Mouse (Mus musculus): ENCODE measurements around the gene Vat1l.

The Vat1l gene

DNA sequence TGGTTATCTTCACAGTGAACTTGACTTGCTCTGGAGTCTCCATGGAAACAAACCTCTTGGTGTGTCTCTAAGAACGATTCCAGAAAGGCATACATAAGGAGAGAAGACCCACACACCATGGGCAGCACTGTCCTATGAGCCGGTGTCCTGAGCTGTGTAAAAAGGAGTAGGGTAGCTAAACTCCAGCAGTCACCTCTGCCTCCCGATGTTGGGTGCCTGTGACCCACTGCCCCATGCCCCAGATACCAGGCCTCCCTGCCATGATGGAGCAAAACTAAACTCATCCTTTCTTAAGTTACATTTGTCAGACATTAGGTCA is 90.3 kb downstream of the Vat1l start:
- DNase-seq (ENCODE audit: low read depth, low spot score) = no peak

DNA sequence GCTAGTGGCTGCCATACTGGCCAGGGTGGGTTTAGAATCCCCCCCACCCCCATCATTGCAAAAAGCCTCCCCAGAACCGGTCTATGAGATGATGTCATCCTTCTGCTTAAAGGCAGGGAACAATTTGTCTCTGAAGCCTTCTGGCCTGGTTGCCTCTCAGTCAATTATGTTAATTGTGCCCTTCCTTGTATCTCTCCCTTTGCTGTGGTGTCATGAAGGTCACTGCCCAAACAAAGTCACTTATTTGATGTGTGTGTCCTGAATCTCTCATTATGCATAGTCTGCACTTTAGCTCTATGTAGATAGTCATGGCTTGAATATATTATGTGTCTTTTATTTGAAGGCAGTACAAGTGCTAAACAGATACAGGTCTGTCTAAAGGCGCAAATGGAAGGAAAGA is 92.8 kb downstream of the Vat1l start:
- no peak for DNase-seq (ENCODE audit: low read depth, low spot score)

DNA sequence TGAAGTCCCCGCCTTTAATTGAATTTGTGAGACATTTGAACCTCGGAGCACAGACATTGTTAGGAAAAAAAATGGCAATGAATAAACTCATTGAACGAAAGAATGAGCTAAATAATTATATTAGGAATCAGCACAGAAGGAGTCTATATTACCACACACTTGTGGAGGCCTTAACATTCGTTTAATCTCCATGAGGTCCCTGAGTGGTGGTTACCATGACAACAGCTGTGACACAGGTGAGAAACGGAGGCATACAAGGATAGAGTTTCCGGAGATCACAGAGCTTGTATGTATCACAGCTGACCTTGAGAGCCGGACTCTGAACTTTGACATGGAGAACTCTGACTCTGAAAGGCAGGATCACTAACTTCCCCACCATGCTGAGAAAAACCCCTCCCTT is 94.7 kb downstream of the Vat1l start:
- DNase-seq (ENCODE audit: low read depth, low spot score) = no peak

DNA sequence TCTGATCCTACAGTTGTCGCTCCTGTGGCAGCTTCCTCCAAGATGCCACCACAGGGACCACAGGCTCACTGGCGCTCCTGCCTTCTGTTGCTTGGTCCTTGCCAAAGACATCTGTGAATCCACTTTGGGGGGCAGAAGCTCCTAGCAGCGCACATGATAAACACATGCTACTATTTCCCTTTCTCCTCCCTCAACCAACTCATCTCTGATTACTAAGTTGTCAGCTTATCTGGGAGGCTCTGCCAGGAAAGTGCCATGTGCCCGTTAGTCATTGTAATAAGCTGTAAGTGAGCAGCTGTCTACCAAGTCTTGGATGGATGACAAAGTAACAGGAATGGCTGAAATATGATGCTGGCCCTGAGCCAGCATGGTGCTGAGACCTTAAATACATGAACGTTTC is 100.9 kb downstream of the Vat1l start:
- no peak for DNase-seq (ENCODE audit: low read depth, low spot score)

DNA sequence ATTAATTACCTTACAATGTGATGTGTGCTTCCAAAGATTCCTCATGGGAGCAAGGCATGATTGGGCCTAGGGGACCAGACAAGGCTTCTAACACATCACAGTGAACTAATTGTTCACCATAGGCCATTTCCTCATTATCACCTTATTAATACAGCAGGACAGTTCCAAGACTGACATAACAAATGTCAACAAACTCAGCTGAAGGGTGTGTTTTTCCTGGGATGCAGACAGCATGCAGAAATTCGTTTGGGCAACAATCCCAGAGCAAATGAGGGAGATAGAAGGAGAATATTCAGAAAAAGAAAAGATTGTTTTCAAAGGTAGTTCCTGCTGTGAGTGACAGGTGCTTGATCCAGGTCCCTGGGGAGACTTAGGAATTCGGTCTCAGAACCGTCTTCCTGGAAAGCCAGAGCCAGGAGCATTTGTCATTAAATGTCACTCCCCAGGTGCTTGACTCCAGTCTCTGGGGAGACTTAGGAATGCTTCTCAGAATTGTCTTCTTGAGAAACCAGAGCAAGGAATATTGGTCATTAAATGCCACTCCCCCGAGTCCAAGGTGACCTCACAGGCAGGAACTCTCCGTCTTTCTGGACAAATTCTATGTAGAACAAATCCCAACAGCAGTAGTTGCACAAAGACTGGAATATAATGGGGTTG is 109.4 kb downstream of the Vat1l start:
- DNase-seq (ENCODE audit: low read depth, low spot score) = no peak

DNA sequence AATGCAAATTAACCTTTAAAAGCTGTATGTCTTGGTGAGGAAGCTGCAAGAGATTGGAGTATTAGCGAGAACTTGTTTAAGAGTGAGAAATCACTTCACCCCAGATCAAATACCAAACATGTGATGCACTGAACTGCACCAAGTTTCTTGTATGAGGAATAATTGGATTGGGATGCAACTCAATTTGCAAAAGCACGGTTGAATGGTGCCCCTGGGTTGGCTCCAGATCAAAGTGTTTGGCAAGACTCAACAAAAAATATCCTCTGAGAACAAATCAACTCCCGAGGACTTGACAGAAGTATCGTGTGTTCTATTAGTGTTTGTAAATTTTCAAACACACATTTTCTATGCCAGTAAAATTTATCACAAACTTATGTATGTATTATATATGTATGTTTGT is 112.7 kb downstream of the Vat1l start:
- DNase-seq (ENCODE audit: low read depth, low spot score) = no peak

DNA sequence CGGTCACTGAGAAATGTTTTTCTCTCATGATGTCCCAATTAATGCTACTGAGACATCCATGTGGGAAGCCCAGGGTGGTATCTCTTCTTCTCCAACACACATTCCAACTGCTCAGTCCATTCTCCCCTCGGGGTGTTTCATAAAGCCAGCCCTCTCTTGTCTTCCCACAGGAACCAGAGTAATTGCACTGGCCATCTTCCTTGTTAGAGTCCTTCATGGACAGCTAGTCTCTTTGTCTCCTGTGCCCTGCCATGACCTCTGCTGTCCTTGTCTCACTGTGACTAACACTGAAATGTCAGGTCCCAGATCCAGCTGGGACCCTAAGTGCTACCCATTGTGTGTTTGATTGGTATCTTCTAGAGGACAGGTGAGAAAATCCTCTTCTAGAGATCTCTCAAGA is 116.7 kb downstream of the Vat1l start:
- no peak for DNase-seq (ENCODE audit: low read depth, low spot score)

DNA sequence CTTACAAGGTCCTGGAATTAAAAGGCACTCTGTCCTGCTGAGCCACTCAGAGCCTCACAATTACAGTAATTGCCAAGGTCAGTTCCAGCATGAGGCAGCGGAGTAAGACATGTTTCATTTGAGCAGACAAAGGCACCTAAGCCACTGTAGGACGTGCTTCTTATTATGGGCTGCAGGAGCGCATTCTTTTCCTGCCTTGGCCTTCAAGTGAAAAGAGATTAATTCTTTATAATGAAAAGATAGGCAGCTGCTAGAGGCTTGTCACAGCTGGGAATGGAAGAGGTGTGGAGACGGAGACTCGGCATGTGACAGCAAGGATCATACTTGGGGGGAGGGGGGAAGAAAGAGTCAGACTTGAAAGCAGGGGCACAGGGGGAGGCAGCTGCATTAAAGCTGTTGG is 126.5 kb downstream of the Vat1l start:
- no peak for DNase-seq (ENCODE audit: low read depth, low spot score)

DNA sequence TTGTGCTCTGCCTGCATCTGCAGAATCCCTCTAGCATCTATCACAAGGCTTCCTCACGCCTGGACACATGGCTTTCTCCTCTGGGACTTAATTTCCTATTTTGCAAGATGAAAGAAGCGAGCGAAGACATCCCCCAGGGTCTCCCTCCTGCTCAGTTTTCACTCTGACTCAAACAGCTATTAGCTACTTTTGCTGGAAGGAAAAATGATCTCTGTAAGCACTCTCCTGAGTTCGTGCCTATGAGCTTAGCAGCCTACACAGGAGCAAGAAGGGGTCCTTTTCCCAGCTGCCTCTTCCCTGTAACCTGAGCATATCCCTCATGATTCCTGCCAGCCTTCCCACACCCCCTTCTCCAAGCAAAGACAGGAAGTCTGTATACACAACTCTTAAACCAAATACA is 127.5 kb downstream of the Vat1l start:
- peak; percentile 28 for DNase-seq (ENCODE audit: low read depth, low spot score)

DNA sequence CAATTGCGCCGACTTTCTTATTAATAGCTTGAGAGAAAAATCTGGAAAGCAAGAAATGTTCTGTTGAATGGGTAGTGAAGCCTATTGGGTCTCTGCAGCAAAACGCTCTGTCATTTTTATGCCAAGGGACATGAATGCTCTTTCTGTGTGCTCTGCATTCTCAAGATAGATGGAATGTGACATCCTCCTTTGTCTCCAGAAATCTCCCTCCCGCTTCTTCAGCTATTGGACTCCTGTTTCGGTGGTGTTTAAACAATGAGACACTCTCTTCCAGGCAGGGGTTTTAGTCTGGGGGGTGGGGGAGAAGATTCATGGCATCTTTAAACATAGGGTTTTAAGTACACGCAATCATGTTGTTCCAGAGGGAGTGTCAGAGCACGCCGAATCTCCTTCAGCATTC is 130.3 kb downstream of the Vat1l start:
- DNase-seq (ENCODE audit: low read depth, low spot score) = no peak

DNA sequence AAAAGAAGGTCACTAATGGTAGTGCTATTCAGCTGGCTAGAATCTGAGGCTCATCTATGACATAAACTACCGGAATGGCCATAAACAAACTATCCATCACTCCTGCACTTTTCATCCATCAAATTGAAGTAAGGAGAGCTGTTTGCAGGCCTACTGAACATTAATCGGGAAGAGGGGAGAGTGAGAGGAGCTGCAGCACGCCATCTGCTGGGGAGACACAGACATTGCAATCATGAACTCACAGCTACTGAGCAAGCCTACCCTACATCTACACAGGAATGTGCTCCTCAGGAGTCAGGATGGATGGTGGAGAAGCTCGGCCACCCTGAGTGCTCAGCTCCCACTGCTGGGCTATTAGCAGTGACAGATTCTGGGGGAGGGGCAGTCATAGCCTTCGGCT is 136.9 kb downstream of the Vat1l start:
- DNase-seq (ENCODE audit: low read depth, low spot score) = no peak

DNA sequence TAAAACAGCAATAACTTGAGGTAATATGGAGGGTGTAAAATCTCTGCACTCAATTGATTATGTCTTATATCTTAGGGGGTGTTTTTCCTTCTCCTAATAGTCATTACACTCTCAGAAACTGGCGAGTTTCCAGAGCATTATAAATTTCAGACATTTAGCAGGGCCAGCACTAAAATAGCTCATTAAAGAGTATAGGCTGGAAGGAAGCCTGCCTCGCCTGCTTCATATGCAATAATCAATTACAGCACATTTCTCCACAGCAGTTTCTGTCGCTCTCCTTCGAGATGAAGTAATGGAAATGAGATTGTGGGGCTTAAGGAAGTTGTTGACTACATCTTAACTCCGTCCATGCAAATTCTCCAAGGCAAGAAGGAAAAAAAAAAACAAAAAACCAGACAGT is 139.4 kb downstream of the Vat1l start:
- DNase-seq (ENCODE audit: low read depth, low spot score) = no peak

DNA sequence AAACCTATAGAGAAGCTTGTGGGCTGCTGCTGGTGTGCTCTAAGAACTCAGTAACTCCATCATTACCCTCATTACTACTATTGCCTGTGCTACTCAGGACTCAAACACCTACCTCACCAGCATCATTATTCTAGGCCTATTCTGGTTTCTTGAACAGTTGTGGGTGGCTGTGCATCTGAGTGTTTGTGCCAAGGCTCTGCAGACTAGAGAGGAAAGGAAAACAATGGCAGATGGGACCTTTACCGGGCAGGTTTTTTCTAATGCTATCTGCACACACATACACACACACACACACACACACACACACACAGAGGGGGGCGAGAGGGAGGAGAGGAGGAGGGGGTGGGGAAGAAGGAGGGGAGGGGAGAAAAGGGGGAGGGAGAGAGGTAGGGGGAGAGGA is 140.6 kb downstream of the Vat1l start:
- DNase-seq (ENCODE audit: low read depth, low spot score) = no peak

DNA sequence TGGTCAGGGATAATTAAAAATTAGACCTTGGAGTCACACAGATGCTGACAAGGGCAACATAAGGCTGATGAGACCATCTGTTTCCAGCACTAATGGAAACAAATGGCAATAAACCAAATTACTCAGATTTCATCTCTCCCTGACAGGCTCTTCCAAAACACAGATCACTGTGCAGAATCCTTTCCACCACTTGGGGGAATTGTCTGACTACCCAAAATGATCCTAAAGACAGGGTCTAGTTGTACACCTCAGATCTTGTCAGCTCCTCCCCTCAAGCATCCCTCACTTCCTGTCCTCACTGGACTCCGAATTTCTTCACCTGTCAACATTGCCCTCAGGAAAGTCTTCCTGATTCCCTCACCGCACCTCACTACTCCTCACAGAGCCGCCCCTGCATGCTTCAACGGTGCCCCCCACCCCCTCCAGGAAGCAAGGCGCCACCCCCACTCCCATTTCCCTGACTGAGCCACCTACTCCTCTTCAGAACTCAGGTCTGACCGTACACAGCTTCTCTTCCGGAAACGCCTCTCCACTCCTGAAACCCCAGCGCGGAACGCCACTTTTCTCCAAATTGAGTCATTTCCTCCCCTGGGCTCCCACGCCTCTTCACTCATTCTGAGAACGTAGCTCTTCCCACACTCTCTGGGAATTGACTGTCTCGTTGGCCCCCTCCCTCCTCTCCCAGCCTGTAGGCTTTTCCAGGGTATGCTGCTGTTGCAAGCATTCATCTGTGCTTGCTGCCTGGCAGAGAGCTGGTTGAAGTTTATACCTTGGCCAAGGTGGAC is 146.4 kb downstream of the Vat1l start:
- no peak for DNase-seq (ENCODE audit: low read depth, low spot score)

DNA sequence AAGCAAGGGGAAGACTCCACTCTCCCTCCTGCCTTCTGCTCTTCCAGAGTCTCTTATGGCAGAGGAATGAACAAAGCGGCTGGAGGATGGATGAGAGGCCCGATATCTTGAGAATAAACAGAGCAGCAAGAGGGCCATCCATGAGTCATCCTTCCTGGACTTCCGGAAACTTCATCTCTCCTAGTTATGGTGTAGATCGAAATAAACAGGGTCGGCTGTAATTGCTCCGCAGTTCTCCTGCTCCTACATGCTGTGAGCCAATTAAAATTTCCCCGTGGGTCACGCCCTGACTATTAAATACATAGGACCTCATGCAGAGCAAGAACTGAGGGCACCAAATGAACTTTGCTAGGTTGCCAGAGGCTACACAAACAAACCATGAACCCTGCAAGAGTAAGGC is 155.1 kb downstream of the Vat1l start:
- peak; percentile 42 for DNase-seq (ENCODE audit: low read depth, low spot score)

DNA sequence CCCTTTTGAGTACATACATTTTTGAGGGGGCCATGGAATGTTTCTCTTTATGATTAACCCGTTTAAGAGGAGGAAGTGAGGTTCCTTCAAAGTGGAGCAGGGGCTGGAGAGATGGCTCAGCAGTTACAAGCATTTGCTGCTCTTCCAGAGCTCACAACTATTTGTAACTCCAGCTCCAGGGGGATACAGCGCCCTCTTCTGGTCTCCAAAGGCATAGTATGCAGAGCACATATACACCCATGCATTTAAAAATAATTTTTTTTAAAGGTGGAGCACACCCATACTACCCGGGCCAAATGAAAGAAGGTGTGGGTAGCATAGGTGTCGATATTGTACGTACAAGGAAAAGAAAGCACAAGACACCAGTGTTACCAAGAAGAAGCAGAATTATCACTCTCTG is 157.8 kb downstream of the Vat1l start:
- peak; percentile 37 for DNase-seq (ENCODE audit: low read depth, low spot score)

DNA sequence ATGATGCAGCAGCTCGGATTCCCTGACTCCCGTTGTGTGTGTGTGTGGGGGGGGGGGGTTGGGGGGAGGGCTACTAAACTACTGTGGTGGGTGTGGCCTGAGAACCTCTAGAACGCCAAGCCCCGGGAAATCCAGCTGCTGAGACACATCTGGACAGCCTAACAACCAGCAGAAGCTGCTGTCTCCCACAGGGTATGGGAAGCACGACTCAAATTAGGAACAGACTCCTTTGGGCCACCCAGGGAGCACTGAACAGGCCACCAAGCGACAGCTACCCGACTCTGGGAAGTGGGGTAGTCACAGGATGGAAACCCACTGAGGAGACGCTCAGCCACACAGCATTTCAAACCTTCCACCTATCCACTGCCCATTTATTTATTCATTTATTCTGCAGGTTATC is 158.2 kb downstream of the Vat1l start:
- peak; percentile 41 for DNase-seq (ENCODE audit: low read depth, low spot score)

DNA sequence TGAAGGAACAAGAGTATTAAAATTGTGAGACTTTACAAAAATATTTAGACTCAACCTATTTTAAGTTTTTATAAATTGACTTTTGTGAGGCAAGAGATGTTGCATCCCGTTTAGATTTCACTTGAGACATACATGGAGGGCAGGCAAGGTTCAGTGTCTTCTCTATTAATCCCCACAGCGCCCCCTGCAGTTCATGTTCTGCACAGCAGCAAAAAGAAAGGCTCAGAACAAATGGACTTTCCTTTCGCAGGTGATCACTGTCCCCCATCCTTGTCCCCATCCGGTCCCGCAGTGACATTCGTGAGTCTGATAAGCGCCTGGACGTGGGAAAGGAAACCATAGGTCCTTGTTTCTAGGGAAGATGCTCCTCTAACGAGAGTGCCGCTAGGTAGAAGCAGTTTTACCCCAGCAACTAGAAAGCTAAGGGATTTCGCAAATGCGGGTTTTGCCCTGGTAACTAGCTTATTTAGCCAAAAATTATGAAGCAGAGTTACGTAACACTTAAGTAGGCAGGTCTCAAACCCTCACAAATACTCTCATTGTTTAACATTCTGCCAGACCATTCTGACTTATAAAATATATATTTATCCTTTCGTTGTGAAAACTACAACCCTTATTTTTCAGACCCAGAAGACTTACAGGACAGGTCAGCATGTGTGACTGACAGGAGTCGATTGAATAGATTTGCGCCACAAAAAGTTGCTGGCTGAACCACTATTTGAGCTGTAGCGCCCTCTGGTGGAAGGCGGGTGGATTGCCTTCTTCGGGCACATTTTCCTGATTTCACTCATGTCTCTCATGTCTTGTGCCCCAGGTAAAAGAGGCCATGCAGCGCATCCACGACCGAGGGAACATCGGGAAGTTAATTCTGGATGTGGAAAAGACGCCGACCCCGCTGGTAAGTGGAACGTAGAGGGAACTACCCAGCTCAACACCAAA is 163.9 kb downstream of the Vat1l start:
- DNase-seq (ENCODE audit: low read depth, low spot score) = peak; percentile 76

DNA sequence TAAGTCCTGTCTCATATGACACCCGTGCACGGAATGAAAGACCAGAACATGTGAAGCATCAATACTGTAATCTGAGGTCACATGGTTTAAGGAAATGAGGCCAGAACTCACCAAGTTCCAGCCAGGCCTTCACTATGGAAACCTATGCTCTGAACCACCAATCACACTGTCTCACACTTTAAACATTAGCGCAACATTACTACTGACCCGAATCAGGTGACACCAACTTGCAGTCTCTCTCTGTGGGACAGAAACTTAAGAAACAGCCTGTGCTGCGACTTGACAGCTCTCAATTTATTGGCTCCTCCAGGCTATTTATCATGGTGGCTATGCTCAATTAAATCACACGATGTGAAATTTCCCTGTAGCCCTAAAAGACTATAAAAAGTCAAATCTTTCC is 169.0 kb downstream of the Vat1l start:
- no peak for DNase-seq (ENCODE audit: low read depth, low spot score)

DNA sequence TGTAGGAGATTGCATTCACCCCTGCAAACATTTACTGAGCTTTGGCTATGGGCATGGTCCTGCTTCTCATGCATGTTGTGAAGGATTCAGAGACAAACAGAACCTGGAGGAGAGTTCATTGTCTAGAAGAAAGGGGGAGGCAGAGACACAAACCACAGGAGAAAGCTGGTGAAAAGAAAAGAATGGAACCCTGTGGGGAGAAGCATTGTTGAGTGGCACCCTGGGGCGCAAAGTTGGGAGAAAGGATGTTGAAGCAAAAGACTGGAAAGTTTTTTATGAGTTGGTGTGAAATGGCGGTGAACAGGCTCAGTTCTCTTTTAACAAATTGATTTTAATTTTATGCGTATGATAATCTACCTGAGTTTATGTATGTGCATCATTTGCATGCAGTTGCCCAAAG is 178.8 kb downstream of the Vat1l start:
- no peak for DNase-seq (ENCODE audit: low read depth, low spot score)

DNA sequence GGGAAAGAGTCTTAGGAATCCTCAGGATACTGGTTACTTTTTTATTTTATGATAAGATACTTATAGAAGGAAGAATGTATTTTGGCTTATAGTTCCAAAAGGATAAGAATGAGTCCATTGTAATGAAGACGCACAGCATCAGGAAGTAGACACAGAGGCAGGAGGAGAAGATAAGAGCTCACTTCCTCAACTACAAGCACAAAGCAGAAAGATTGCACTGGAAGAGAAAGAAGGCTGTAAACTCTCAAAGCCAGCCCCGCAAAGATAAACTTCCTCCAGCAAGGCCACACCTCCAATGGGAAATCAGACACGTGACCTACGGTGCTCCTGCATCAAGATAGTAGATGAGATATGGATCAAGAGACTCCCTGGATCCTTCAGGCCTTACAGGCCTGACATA is 182.1 kb downstream of the Vat1l start:
- no peak for DNase-seq (ENCODE audit: low read depth, low spot score)

DNA sequence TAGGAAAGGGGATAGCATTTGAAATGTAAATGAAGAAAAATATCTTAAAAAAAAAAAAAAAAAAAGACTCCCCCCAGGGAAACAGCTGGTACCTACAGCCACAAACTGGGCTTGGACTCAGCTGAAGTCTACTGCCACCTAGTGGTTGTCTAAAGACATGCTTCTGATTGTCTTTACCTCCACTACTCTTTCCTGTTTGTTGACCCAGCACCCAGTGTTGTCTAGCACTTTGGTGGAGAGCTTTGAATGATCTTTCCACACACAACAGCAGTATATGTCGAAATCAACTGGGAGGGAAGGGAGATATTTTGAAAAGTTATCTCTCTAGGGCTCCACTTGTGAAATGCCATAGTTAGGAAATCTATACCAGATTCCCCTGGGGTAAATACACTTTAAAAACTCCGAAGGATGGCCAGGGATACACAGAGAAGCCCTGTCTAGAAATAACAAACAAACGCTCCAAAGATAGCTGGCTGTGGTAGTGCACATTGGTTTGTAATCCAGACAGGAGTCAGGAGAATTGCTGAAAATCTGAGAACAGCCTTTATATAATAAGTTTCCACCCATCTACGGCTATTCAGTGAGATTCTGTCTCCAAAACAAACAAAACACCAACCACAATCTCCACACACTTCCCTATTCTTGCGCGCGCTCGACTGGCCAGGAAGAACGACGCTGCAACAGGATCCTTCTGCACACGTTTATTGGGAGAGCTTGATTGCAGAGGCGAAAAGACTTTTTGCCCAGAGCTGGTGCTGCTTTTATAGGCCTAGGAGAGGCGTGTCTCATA is 185.2 kb downstream of the Vat1l start:
- no peak for DNase-seq (ENCODE audit: low read depth, low spot score)

Data from forelimb bud, embryonic 11.5 days (tissue).